Mouse (Mus musculus) cerebellum, adult 11 months (tissue): ENCODE results near the gene Fgf2.

ENCODE experiments used
- DNase-seq: peaks from one replicate; pipeline ENCODE4 v3.0.0; 2022

Gene Fgf2

GRCm38 (mm10) chr3:37360729-37361128 lies 12.6 kb downstream of the Fgf2 start:
- no peak for DNase-seq

- no peak for DNase-seq
These were observed 17.0 kb downstream of the Fgf2 start for GRCm38 (mm10) chr3:37365144-37365543.

- DNase-seq, result no peak
These were observed 17.8 kb downstream of the Fgf2 start for GRCm38 (mm10) chr3:37365976-37366375.

- DNase-seq, result no peak
These were observed 18.4 kb downstream of the Fgf2 start for GRCm38 (mm10) chr3:37366381-37367053.

- no peak for DNase-seq
These were observed 22.3 kb downstream of the Fgf2 start for GRCm38 (mm10) chr3:37370407-37370806.

GRCm38 (mm10) chr3:37373712-37374111 lies 25.6 kb downstream of the Fgf2 start:
- no peak for DNase-seq

GRCm38 (mm10) chr3:37377926-37378325 lies 29.8 kb downstream of the Fgf2 start:
- no peak for DNase-seq

GRCm38 (mm10) chr3:37378412-37378811 lies 30.3 kb downstream of the Fgf2 start:
- no peak for DNase-seq

GRCm38 (mm10) chr3:37379201-37379600 lies 31.1 kb downstream of the Fgf2 start:
- DNase-seq, result no peak

- DNase-seq, result no peak
These were observed 32.1 kb downstream of the Fgf2 start for GRCm38 (mm10) chr3:37379930-37380881.

- DNase-seq, result no peak
These were observed 33.3 kb downstream of the Fgf2 start for GRCm38 (mm10) chr3:37381457-37381856.

- DNase-seq, result no peak
These were observed 35.1 kb downstream of the Fgf2 start for GRCm38 (mm10) chr3:37383096-37383765.

GRCm38 (mm10) chr3:37387310-37387709 lies 39.2 kb downstream of the Fgf2 start:
- DNase-seq, result no peak

GRCm38 (mm10) chr3:37396930-37397608 lies 48.9 kb downstream of the Fgf2 start:
- DNase-seq, result no peak

GRCm38 (mm10) chr3:37397646-37398045 lies 49.5 kb downstream of the Fgf2 start:
- DNase-seq, result no peak

- DNase-seq, result no peak
These were observed 50.7 kb downstream of the Fgf2 start for GRCm38 (mm10) chr3:37398661-37399395.

- no peak for DNase-seq
These were observed 53.8 kb downstream of the Fgf2 start for GRCm38 (mm10) chr3:37401729-37402610.

- no peak for DNase-seq
These were observed 59.5 kb downstream of the Fgf2 start for GRCm38 (mm10) chr3:37407598-37407997.

GRCm38 (mm10) chr3:37413446-37413845 lies 65.3 kb downstream of the Fgf2 start:
- DNase-seq, result no peak

- peak; percentile 54 for DNase-seq
These were observed 66.3 kb downstream of the Fgf2 start for GRCm38 (mm10) chr3:37414413-37414960.

GRCm38 (mm10) chr3:37418341-37418740 lies 70.2 kb downstream of the Fgf2 start:
- DNase-seq, result no peak
